Mouse (Mus musculus) forebrain, embryonic 15.5 days (tissue): ENCODE results near the gene Dock9. TPM values are rescaled to one million over a fixed set of nuclear protein-coding genes. Genes with fewer than 3 reads are reported as not detected.

ENCODE experiments used
- ATAC-seq: fragments of 200-750 bp; cut with Nextera tagmentation; replicated peaks from 2 replicates; pipeline ENCODE4 v1.8.0; 2017; ENCODE audit warnings: mild to moderate bottlenecking, moderate TSS enrichment, moderate library complexity
- H3K27ac ChIP-seq: fragments of 300-500 bp; sonication (generic); replicated peaks from 2 replicates; pipeline ENCODE4 v1.5.1; 2015; ENCODE audit warnings: mild to moderate bottlenecking, inconsistent platforms
- H3K27me3 ChIP-seq: fragments of 300-500 bp; sonication (generic); 2 replicates; pipeline ENCODE4 v1.6.1; 2015; ENCODE audit warnings: inconsistent platforms
- H3K36me3 ChIP-seq: fragments of 300-500 bp; sonication (generic); 2 replicates; pipeline ENCODE4 v1.6.1; 2015; ENCODE audit warnings: mild to moderate bottlenecking, inconsistent platforms
- H3K4me1 ChIP-seq: fragments of 300-500 bp; sonication (generic); 2 replicates; pipeline ENCODE4 v1.6.1; 2015; ENCODE audit warnings: inconsistent platforms
- H3K4me2 ChIP-seq: fragments of 300-500 bp; sonication (generic); replicated peaks from 2 replicates; pipeline ENCODE4 v1.6.1; 2015; ENCODE audit warnings: mild to moderate bottlenecking, inconsistent platforms
- H3K4me3 ChIP-seq: fragments of 300-500 bp; sonication (generic); 2 replicates; pipeline ENCODE4 v1.5.1; 2015; ENCODE audit warnings: mild to moderate bottlenecking, inconsistent platforms
- H3K9ac ChIP-seq: fragments of 300-500 bp; sonication (generic); replicated peaks from 2 replicates; pipeline ENCODE4 v1.6.1; 2015; ENCODE audit warnings: mild to moderate bottlenecking, inconsistent platforms
- H3K9me3 ChIP-seq: fragments of 300-500 bp; sonication (generic); 2 replicates; pipeline ENCODE4 v1.6.1; 2016; ENCODE audit warnings: inconsistent platforms
- WGBS: fragments of 180-500 bp; shearing (Covaris S2); methylation state at CpG from one replicate; pipeline ENCODE4 v1.1.7; 2015; ENCODE audit warnings: mixed read lengths; 5-methylcytosine and 5-hydroxymethylcytosine counted together
- polyA plus RNA-seq: library from polyadenylated mRNA; unstranded; fragments of >200 nt; fragmentation: Nextera tagmentation; extraction: Ambion mirVana; gene quantifications from 2 replicates; pipeline ENCODE4 v1.2.1, GENCODE M21; 2015

Dock9 gene
- polyA plus RNA-seq, 1 experiment from 2014 or later, result 11.1 TPM

- Histone ChIP-seq H3K36me3 (no peaks in the 10 kb centered on the region), H3K4me1 (no peaks in the 10 kb centered on the region), H3K9ac (no peak overlapping the region), H3K27ac (no peak overlapping the region), H3K4me3 (no peak overlapping the region), H3K9me3 (no peaks in the 10 kb centered on the region), H3K27me3 (no peaks in the 10 kb centered on the region), H3K4me2 (no peak overlapping the region)
- ATAC-seq, result no peak
- 83% methylated on average over 3 of the region's 3 CpGs for WGBS
These were observed 263.1 kb downstream of the Dock9 start for GRCm38 (mm10) chr14:121534501-121534900.

- H3K4me2 ChIP-seq, result no peak overlapping the region
- no peaks in the 10 kb centered on the region for H3K9me3 ChIP-seq
- no peaks in the 10 kb centered on the region for H3K36me3 ChIP-seq
- no peak overlapping the region for H3K9ac ChIP-seq
- no peaks in the 10 kb centered on the region for H3K4me1 ChIP-seq
- 88% methylated on average over 9 of the region's 9 CpGs for WGBS
- no peak overlapping the region for H3K27ac ChIP-seq
- H3K27me3 ChIP-seq, result no peaks in the 10 kb centered on the region
- no peak for ATAC-seq
- no peak overlapping the region for H3K4me3 ChIP-seq
These were observed 266.8 kb downstream of the Dock9 start for GRCm38 (mm10) chr14:121530853-121531252.

GRCm38 (mm10) chr14:121527883-121528282 lies 269.8 kb downstream of the Dock9 start:
- Histone ChIP-seq H3K9me3 (no peaks in the 10 kb centered on the region), H3K4me1 (no peaks in the 10 kb centered on the region), H3K4me3 (no peak overlapping the region), H3K36me3 (no peaks in the 10 kb centered on the region), H3K4me2 (no peak overlapping the region), H3K9ac (no peak overlapping the region), H3K27me3 (no peaks in the 10 kb centered on the region), H3K27ac (no peak overlapping the region)
- WGBS, result 88% methylated on average over 3 of the region's 3 CpGs
- no peak for ATAC-seq

GRCm38 (mm10) chr14:121527201-121527600 lies 270.4 kb downstream of the Dock9 start:
- Histone ChIP-seq H3K9ac (no peak overlapping the region), H3K4me2 (no peak overlapping the region), H3K4me3 (no peak overlapping the region), H3K4me1 (no peaks in the 10 kb centered on the region), H3K27ac (no peak overlapping the region), H3K27me3 (no peaks in the 10 kb centered on the region), H3K9me3 (no peaks in the 10 kb centered on the region), H3K36me3 (no peaks in the 10 kb centered on the region)
- ATAC-seq, result no peak
- WGBS, result 83% methylated on average over 1 of the region's 1 CpGs

- Histone ChIP-seq H3K9ac (no peak overlapping the region), H3K4me3 (no peak overlapping the region), H3K27ac (no peak overlapping the region), H3K4me1 (no peaks in the 10 kb centered on the region), H3K9me3 (no peaks in the 10 kb centered on the region), H3K27me3 (no peaks in the 10 kb centered on the region), H3K4me2 (no peak overlapping the region), H3K36me3 (no peaks in the 10 kb centered on the region)
- WGBS, result 72% methylated on average over 4 of the region's 4 CpGs
- ATAC-seq, result no peak
These were observed 275.9 kb downstream of the Dock9 start for GRCm38 (mm10) chr14:121521709-121522108.

- no peak for ATAC-seq
- Histone ChIP-seq H3K27ac (no peak overlapping the region), H3K36me3 (no peaks in the 10 kb centered on the region), H3K9ac (no peak overlapping the region), H3K4me2 (no peak overlapping the region), H3K4me3 (no peak overlapping the region), H3K4me1 (no peaks in the 10 kb centered on the region), H3K27me3 (no peaks in the 10 kb centered on the region), H3K9me3 (no peaks in the 10 kb centered on the region)
- WGBS, result 91% methylated on average over 5 of the region's 5 CpGs
These were observed 280.8 kb downstream of the Dock9 start for GRCm38 (mm10) chr14:121516881-121517280.

- no peak overlapping the region for H3K27ac ChIP-seq
- H3K4me1 ChIP-seq, result no peaks in the 10 kb centered on the region
- H3K9ac ChIP-seq, result no peak overlapping the region
- no peak overlapping the region for H3K4me2 ChIP-seq
- peaks cover 25% of the 10 kb centered on the region for H3K27me3 ChIP-seq
- H3K4me3 ChIP-seq, result no peak overlapping the region
- WGBS, result 86% methylated on average over 2 of the region's 2 CpGs
- no peaks in the 10 kb centered on the region for H3K36me3 ChIP-seq
- ATAC-seq, result no peak
- H3K9me3 ChIP-seq, result no peaks in the 10 kb centered on the region
These were observed 288.7 kb downstream of the Dock9 start for GRCm38 (mm10) chr14:121508929-121509328.

GRCm38 (mm10) chr14:121506336-121506735 lies 291.3 kb downstream of the Dock9 start:
- Histone ChIP-seq H3K36me3 (no peaks in the 10 kb centered on the region), H3K27me3 (peaks cover 25% of the 10 kb centered on the region), H3K9me3 (no peaks in the 10 kb centered on the region), H3K4me2 (no peak overlapping the region), H3K4me1 (no peaks in the 10 kb centered on the region), H3K9ac (no peak overlapping the region), H3K27ac (no peak overlapping the region), H3K4me3 (no peak overlapping the region)
- WGBS, result 15% methylated on average over 6 of the region's 6 CpGs
- no peak for ATAC-seq

- Histone ChIP-seq H3K4me1 (no peaks in the 10 kb centered on the region), H3K4me3 (no peak overlapping the region), H3K9me3 (no peaks in the 10 kb centered on the region), H3K4me2 (no peak overlapping the region), H3K36me3 (no peaks in the 10 kb centered on the region), H3K9ac (no peak overlapping the region), H3K27ac (no peak overlapping the region), H3K27me3 (peaks cover 25% of the 10 kb centered on the region)
- no peak for ATAC-seq
- WGBS, result 19% methylated on average over 9 of the region's 9 CpGs
These were observed 292.2 kb downstream of the Dock9 start for GRCm38 (mm10) chr14:121505485-121505860.

GRCm38 (mm10) chr14:121504781-121505484 lies 292.7 kb downstream of the Dock9 start, which contains the start of gene Slc15a1:
Slc15a1 (minus strand) TSS chr14:121505252.
- H3K4me3 ChIP-seq, result no peak within 1 kb of the TSS
- H3K27ac ChIP-seq, result no peak within 1 kb of the TSS
- no peaks in the 10 kb centered on the region for H3K4me1 ChIP-seq
- WGBS, result 8% methylated on average over 33 of the region's 33 CpGs
- H3K4me2 ChIP-seq, result peak within 1 kb of the TSS; percentile 26
- H3K9me3 ChIP-seq, result no peaks in the 10 kb centered on the region
- ATAC-seq, result no peak
- H3K27me3 ChIP-seq, result peaks cover 25% of the 10 kb centered on the region
- H3K9ac ChIP-seq, result no peak within 1 kb of the TSS
- H3K36me3 ChIP-seq, result no peaks in the 10 kb centered on the region

- no peak overlapping the region for H3K4me2 ChIP-seq
- peaks cover 17% of the 10 kb centered on the region for H3K27me3 ChIP-seq
- no peak overlapping the region for H3K27ac ChIP-seq
- 83% methylated on average over 2 of the region's 2 CpGs for WGBS
- H3K36me3 ChIP-seq, result no peaks in the 10 kb centered on the region
- H3K9me3 ChIP-seq, result no peaks in the 10 kb centered on the region
- no peak overlapping the region for H3K4me3 ChIP-seq
- no peak for ATAC-seq
- no peak overlapping the region for H3K9ac ChIP-seq
- no peaks in the 10 kb centered on the region for H3K4me1 ChIP-seq
These were observed 297.1 kb downstream of the Dock9 start for GRCm38 (mm10) chr14:121500577-121500976.

GRCm38 (mm10) chr14:121499769-121500168 lies 297.9 kb downstream of the Dock9 start:
- H3K27ac ChIP-seq, result no peak overlapping the region
- H3K27me3 ChIP-seq, result peaks cover 9% of the 10 kb centered on the region; the same call in 1 of the 2 replicates
- H3K4me1 ChIP-seq, result no peaks in the 10 kb centered on the region
- no peak overlapping the region for H3K4me3 ChIP-seq
- no peaks in the 10 kb centered on the region for H3K36me3 ChIP-seq
- no peak overlapping the region for H3K4me2 ChIP-seq
- WGBS, result 66% methylated on average over 1 of the region's 1 CpGs
- no peak overlapping the region for H3K9ac ChIP-seq
- no peaks in the 10 kb centered on the region for H3K9me3 ChIP-seq
- ATAC-seq, result no peak

GRCm38 (mm10) chr14:121497800-121498199 lies 299.8 kb downstream of the Dock9 start:
- H3K9ac ChIP-seq, result no peak overlapping the region
- H3K4me2 ChIP-seq, result no peak overlapping the region
- no peak for ATAC-seq
- H3K36me3 ChIP-seq, result no peaks in the 10 kb centered on the region
- no peak overlapping the region for H3K4me3 ChIP-seq
- no peak overlapping the region for H3K27ac ChIP-seq
- H3K9me3 ChIP-seq, result no peaks in the 10 kb centered on the region
- 86% methylated on average over 1 of the region's 1 CpGs for WGBS
- H3K27me3 ChIP-seq, result no peaks in the 10 kb centered on the region
- H3K4me1 ChIP-seq, result no peaks in the 10 kb centered on the region
